Mouse (Mus musculus): ENCODE measurements around the gene Usp3.

DNA sequence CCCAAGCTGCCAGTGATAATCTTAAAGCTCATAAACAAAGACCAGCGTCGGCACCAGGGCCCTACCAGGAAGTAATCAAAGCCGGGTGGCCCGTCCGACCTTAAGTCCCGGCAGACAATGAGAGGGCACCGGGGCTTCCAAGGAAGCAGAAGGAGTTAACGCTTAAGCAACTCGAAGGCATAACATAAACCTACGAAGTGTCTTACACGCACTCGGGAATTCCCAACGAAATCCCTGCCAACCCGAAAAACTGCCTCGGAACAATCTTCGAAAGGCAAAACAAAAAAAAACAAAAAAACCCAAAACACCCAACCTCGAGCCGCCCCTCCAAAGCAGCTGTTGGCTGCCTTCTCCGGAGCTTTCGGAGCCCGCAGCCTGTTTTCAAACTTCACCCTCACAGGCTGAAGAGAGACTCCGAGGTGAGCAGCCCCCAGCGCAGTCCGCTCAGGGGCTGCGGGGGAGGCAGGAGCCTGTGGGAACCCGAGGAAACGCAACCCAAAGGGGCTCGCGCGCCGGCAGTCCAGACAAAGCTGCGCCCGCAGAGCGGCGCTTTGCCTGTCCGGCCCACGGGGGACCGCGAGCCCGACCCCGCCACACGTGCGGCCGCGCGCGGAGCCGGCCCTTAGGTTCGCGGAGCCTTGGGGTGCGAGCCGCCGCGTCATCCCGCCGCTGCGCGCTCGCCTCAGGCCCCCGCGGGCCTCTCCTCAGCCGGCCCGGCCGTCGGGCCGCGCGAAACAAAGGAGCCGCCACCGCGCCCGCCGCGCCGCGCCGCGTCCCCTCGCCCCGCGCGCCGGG is 894 bp downstream of the Usp3 start:
- no peak for TF ChIP-seq CTCF (IDR thresholded peaks at IDR 0.05; ENCODE audit: borderline replicate concordance, extremely low read depth, insufficient read depth, insufficient read length)
- no peak; the same call in 1 of the 2 replicates for TF ChIP-seq POLR2A (IDR thresholded peaks at IDR 0.05; ENCODE audit: borderline replicate concordance, extremely low read depth, insufficient read depth, insufficient read length, poor library complexity, severe bottlenecking)
